Comparison of ENCODE assay signal across 11 mouse cellular contexts in genomic region chr10:39498641-39499040, GRCm38 (mm10).
A peak's percentile ranks its signal among the peaks of the same experiment; 100 is the strongest.
DNase-seq lines count a peak whose midpoint lies in the region; ATAC-seq lines count a peak whose summit lies in the region.
"Had no signal": no experiment of that assay in that cellular context is flagged by ENCODE, and none has a peak within 500 bp of the region (broad histone marks: within the 10 kb centered on the region; RNA-seq: fewer than 3 reads in every experiment).

No protein-coding gene starts in this region.

- no peak overlapping the region for H3K9ac ChIP-seq in midbrain, embryonic 12.5 days (replicated peaks)
- no peak overlapping the region for H3K9ac ChIP-seq in midbrain, embryonic 11.5 days (ENCODE audit: low read length)
- peak overlapping the region; percentile 33; the same call in 1 of the 2 replicates for H3K9ac ChIP-seq in hindbrain, embryonic 16.5 days (ENCODE audit: low read depth, low read length)
- H3K9ac ChIP-seq: lung, embryonic 15.5 days had no signal

- no peaks in the 10 kb centered on the region for H3K36me3 ChIP-seq in midbrain, embryonic 12.5 days
- H3K36me3 ChIP-seq in midbrain, embryonic 11.5 days (ENCODE audit: control insufficient read depth, insufficient read depth, low read length): no peaks in the 10 kb centered on the region
- H3K36me3 ChIP-seq in hindbrain, embryonic 16.5 days (ENCODE audit: control insufficient read depth, insufficient read depth, low read length): no peaks in the 10 kb centered on the region
- H3K36me3 ChIP-seq: lung, embryonic 15.5 days had no signal

- intact Hi-C loops in gastrocnemius, postnatal 36 days (cut with DNase I): no loop called here

- H3K4me2 ChIP-seq in midbrain, embryonic 12.5 days (replicated peaks): no peak overlapping the region
- H3K4me2 ChIP-seq in midbrain, embryonic 11.5 days: no peak overlapping the region
- H3K4me2 ChIP-seq in hindbrain, embryonic 16.5 days (ENCODE audit: low read length): no peak overlapping the region
- H3K4me2 ChIP-seq: lung, embryonic 15.5 days had no signal

- H3K9me3 ChIP-seq in midbrain, embryonic 12.5 days: no peaks in the 10 kb centered on the region
- no peaks in the 10 kb centered on the region for H3K9me3 ChIP-seq in midbrain, embryonic 11.5 days (ENCODE audit: control insufficient read depth, low read length)
- H3K9me3 ChIP-seq in hindbrain, embryonic 16.5 days (ENCODE audit: control insufficient read depth, low read length): no peaks in the 10 kb centered on the region
- H3K9me3 ChIP-seq: lung, embryonic 15.5 days had no signal

- peak overlapping the region; percentile 43; the same call in 1 of the 2 replicates for H3K27ac ChIP-seq in midbrain, embryonic 12.5 days (replicated peaks)
- no peak overlapping the region for H3K27ac ChIP-seq in midbrain, embryonic 11.5 days (ENCODE audit: low read depth, low read length)
- peak overlapping the region; percentile 63 for H3K27ac ChIP-seq in hindbrain, embryonic 16.5 days (ENCODE audit: low read depth, low read length)
- H3K27ac ChIP-seq: lung, embryonic 15.5 days had no signal

- H3K4me3 ChIP-seq in midbrain, embryonic 12.5 days: no peak overlapping the region
- no peak overlapping the region for H3K4me3 ChIP-seq in midbrain, embryonic 11.5 days (ENCODE audit: low read depth, low read length)
- no peak overlapping the region for H3K4me3 ChIP-seq in hindbrain, embryonic 16.5 days (ENCODE audit: low read length)
- H3K4me3 ChIP-seq: lung, embryonic 15.5 days had no signal

- no peak; the same call in 1 of the 2 replicates for ATAC-seq in midbrain, embryonic 12.5 days (ENCODE audit: low FRiP score, low read depth)
- ATAC-seq in midbrain, embryonic 11.5 days (ENCODE audit: low FRiP score): no peak
- no peak for ATAC-seq in hindbrain, embryonic 16.5 days

- DNase-seq in cerebellum, postnatal 10 days: peak; percentile 54 to 55
- no peak for DNase-seq in cerebellum, adult 11 months
- no peak for DNase-seq in midbrain, embryonic 11.5 days (ENCODE audit: low spot score, missing footprints)
- peak; percentile 61 for DNase-seq in retina, postnatal 1 day
- DNase-seq in gastrocnemius, postnatal 36 days: no peak
- no peak for DNase-seq in kidney, postnatal 36 days
- DNase-seq: adrenal gland, adult 2 months; right cerebral cortex, adult 18-20 months had no signal

- WGBS in midbrain, embryonic 12.5 days: 65% methylated on average over 7 of the region's 7 CpGs
- WGBS in midbrain, embryonic 11.5 days: 80% methylated on average over 7 of the region's 7 CpGs
- 45% methylated on average over 7 of the region's 7 CpGs for WGBS in hindbrain, embryonic 16.5 days

- no peaks in the 10 kb centered on the region for H3K27me3 ChIP-seq in midbrain, embryonic 12.5 days
- H3K27me3 ChIP-seq in midbrain, embryonic 11.5 days (ENCODE audit: control insufficient read depth, insufficient read depth, low read length): no peaks in the 10 kb centered on the region
- H3K27me3 ChIP-seq in hindbrain, embryonic 16.5 days (replicated peaks; ENCODE audit: control insufficient read depth, insufficient read depth, low read length): no peaks in the 10 kb centered on the region
- H3K27me3 ChIP-seq: lung, embryonic 15.5 days had no signal

- peaks cover 35% of the 10 kb centered on the region for H3K4me1 ChIP-seq in midbrain, embryonic 12.5 days
- H3K4me1 ChIP-seq in midbrain, embryonic 11.5 days (ENCODE audit: control insufficient read depth, insufficient read depth, low read length): peaks cover 7% of the 10 kb centered on the region; the same call in 1 of the 2 replicates
- peaks cover 48% of the 10 kb centered on the region for H3K4me1 ChIP-seq in hindbrain, embryonic 16.5 days (ENCODE audit: control insufficient read depth, insufficient read depth, low read depth, low read length)

Comparison
In these comparisons a context has a peak if more than half of its experiments do, and no peak if none do; other contexts are left out.
1. DNase-seq: peak in cerebellum, postnatal 10 days (2 of 2) and retina, postnatal 1 day (single experiment); none in cerebellum, adult 11 months (single experiment), midbrain, embryonic 11.5 days (single experiment), gastrocnemius, postnatal 36 days (0 of 2) and kidney, postnatal 36 days (0 of 2).